Mouse (Mus musculus): Measurements from ENCODE around the gene Sntn. TPM values are rescaled to one million over a fixed set of nuclear protein-coding genes. Genes with fewer than 3 reads are reported as not detected.

Sntn gene
- not detected in 2 replicates for polyA plus RNA-seq (2015; fragmentation: Nextera tagmentation; extraction: Ambion mirVana)

DNA sequence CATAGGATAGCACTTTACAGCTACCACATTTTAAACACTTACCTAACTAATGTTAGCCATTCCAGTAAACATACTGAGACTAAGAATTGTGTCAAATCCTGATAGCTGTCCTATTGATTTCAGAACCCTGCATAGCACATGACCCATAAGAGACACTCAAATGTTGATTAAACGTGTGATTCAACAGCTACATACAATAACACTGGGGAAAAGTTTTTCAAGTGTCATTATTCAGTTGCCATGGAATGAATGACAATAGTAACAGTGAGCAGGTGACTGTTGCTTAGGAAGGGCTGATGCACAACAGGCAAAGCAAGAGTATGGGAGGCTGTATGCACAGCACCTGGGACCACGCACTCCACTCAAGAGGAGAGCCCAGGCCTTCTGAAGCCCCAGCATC lies at the start of gene Sntn:
Gene Sntn, plus strand, starts transcription at position 301 of the 400 bp plus-strand sequence.
- H3K36me3 ChIP-seq, result no peaks in the 10 kb centered on the region
- no peaks in the 10 kb centered on the region for H3K4me1 ChIP-seq (replicated peaks)
- ATAC-seq (ENCODE audit: low read depth), result no peak
- no peaks in the 10 kb centered on the region for H3K9me3 ChIP-seq (replicated peaks)
- no peak within 1 kb of the TSS for H3K9ac ChIP-seq
- H3K27ac ChIP-seq, result no peak within 1 kb of the TSS
- no peak within 1 kb of the TSS for H3K4me2 ChIP-seq
- no peak within 1 kb of the TSS for H3K4me3 ChIP-seq (replicated peaks)
- no peak for DNase-seq
- 61% methylated on average over 2 of the region's 2 CpGs for WGBS (ENCODE audit: insufficient replicate concordance)
- no peaks in the 10 kb centered on the region for H3K27me3 ChIP-seq

DNA sequence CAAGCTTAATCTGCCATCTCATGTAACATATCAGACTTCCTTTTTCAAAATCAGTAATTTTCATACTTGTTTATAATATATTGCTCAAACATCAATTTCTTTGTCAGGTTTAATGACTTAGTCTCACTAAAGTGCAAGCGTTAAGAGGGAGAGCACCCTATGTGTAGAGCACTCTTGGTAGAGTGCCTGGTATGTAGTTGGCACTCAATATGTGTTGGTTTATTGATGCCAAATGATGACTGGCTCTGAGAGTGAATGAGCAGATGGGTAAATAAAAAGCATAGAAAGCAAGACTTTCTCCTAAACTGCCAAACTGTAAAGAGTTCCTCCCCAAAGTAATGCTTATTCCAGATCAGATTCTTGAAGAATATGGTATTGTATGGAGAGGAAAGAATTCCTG lies 20.8 kb upstream of the Sntn start:
- Histone ChIP-seq H3K4me1 (replicated peaks) (no peaks in the 10 kb centered on the region), H3K9ac (no peak overlapping the region), H3K27ac (no peak overlapping the region), H3K4me3 (replicated peaks) (no peak overlapping the region), H3K36me3 (no peaks in the 10 kb centered on the region), H3K27me3 (no peaks in the 10 kb centered on the region), H3K9me3 (replicated peaks) (no peaks in the 10 kb centered on the region), H3K4me2 (no peak overlapping the region)
- no peak for ATAC-seq (ENCODE audit: low read depth)
- no peak for DNase-seq
- 66% methylated on average over 1 of the region's 1 CpGs for WGBS (ENCODE audit: insufficient replicate concordance)

GRCm38 (mm10) chr14:13651039-13651438 lies 19.6 kb upstream of the Sntn start:
- Histone ChIP-seq H3K4me3 (replicated peaks) (no peak overlapping the region), H3K4me1 (replicated peaks) (no peaks in the 10 kb centered on the region), H3K4me2 (no peak overlapping the region), H3K36me3 (no peaks in the 10 kb centered on the region), H3K9ac (no peak overlapping the region), H3K27ac (no peak overlapping the region), H3K27me3 (no peaks in the 10 kb centered on the region), H3K9me3 (replicated peaks) (no peaks in the 10 kb centered on the region)
- DNase-seq, result no peak
- ATAC-seq (ENCODE audit: low read depth), result no peak
- WGBS (ENCODE audit: insufficient replicate concordance), result 35% methylated on average over 1 of the region's 1 CpGs

DNA sequence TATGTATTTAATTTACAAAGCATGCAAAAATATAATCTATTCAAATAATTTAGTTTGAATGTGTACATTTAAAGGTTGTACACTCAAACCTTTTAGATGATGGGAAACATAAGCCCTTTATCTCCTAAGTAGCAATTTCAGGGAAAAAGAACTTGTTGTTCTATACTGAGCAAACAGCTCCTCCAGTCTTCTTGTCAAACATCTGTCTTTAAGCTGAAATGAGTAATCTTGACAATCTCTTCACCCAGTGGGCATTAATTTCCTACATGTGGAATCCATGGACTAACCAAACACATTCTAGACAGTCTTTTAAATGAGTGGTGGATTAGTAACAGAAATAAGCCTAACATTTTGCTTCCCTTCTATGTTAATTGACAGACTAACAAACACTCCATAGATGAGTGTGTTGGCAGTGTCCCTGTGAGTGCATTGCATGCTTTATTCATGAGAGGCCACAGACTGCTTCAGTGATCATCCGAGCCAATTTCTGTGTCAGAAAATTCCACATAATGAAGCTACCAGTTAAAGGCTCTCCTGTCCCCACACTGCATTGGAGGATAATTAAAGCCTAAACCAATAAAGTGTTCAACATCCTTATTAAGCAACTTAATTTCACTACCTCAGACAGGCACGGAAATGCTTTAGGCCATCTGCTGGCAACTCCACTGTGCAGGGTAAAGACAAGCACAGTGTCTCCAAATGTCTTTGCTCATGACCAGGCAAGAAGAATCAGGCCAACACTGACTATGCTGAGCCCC lies 19.0 kb upstream of the Sntn start:
- Histone ChIP-seq H3K9ac (no peak overlapping the region), H3K4me3 (replicated peaks) (no peak overlapping the region), H3K27ac (no peak overlapping the region), H3K27me3 (no peaks in the 10 kb centered on the region), H3K4me2 (no peak overlapping the region), H3K9me3 (replicated peaks) (no peaks in the 10 kb centered on the region), H3K4me1 (replicated peaks) (no peaks in the 10 kb centered on the region), H3K36me3 (no peaks in the 10 kb centered on the region)
- DNase-seq, result no peak
- no peak for ATAC-seq (ENCODE audit: low read depth)
- WGBS (ENCODE audit: insufficient replicate concordance), result 58% methylated on average over 2 of the region's 2 CpGs

GRCm38 (mm10) chr14:13686716-13687115 lies 16.0 kb downstream of the Sntn start:
- H3K9me3 ChIP-seq (replicated peaks), result no peaks in the 10 kb centered on the region
- H3K9ac ChIP-seq, result no peak overlapping the region
- no peaks in the 10 kb centered on the region for H3K4me1 ChIP-seq (replicated peaks)
- no peaks in the 10 kb centered on the region for H3K36me3 ChIP-seq
- no peak for ATAC-seq (ENCODE audit: low read depth)
- H3K4me2 ChIP-seq, result no peak overlapping the region
- H3K27ac ChIP-seq, result no peak overlapping the region
- no peak overlapping the region for H3K4me3 ChIP-seq (replicated peaks)
- WGBS (ENCODE audit: insufficient replicate concordance), result 45% methylated on average over 1 of the region's 1 CpGs
- no peaks in the 10 kb centered on the region for H3K27me3 ChIP-seq
- no peak for DNase-seq

DNA sequence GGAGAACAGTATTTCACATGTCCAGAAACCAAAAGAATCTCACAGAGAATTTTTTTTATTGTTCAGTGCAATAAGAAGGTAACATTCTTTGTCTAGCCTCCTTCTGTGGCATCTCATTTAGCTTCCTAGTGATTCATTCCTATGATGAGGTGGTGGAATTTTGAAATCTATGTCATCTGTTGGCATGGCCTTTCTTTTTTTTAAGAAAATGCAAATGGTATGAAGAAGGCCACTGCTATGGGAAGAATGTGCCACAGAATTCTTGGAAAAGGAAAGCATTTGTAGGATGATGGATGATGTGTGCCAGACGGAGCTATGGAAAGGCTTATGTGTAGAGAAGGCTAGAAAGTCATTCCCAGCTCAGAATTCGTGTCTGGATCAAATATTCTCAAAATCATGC lies 19.8 kb downstream of the Sntn start:
- no peaks in the 10 kb centered on the region for H3K9me3 ChIP-seq (replicated peaks)
- H3K9ac ChIP-seq, result no peak overlapping the region
- no peak overlapping the region for H3K27ac ChIP-seq
- no peaks in the 10 kb centered on the region for H3K27me3 ChIP-seq
- no peaks in the 10 kb centered on the region for H3K36me3 ChIP-seq
- no peak for DNase-seq
- ATAC-seq (ENCODE audit: low read depth), result no peak
- H3K4me1 ChIP-seq (replicated peaks), result no peaks in the 10 kb centered on the region
- 29% methylated on average over 2 of the region's 2 CpGs for WGBS (ENCODE audit: insufficient replicate concordance)
- H3K4me3 ChIP-seq (replicated peaks), result no peak overlapping the region
- no peak overlapping the region for H3K4me2 ChIP-seq

DNA sequence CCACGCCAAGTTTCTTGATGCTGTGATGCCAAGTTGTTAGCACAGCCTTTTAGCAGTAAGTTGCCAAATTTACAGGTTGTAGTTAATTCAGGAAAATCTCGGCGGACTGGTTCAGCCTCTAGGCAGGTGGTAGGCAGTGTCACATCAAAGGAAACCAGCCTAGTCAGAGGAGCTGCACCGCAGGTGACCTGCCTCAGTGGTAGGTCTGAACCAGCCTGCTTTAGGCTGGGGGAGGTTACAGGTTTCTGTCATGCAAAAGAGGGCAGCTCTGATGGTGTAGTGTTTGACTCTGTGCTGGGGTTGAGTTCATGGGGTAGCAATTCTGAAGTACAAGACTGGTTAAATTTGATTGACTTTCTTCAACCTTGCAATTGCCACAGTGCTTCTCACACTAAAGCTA lies 61.6 kb downstream of the Sntn start:
- ATAC-seq (ENCODE audit: low read depth) (no peak), DNase-seq (no peak)
- H3K4me2 ChIP-seq, result no peak overlapping the region
- no peak overlapping the region for H3K4me3 ChIP-seq (replicated peaks)
- H3K36me3 ChIP-seq, result no peaks in the 10 kb centered on the region
- H3K4me1 ChIP-seq (replicated peaks), result no peaks in the 10 kb centered on the region
- H3K27me3 ChIP-seq, result no peaks in the 10 kb centered on the region
- H3K9me3 ChIP-seq (replicated peaks), result no peaks in the 10 kb centered on the region
- H3K9ac ChIP-seq, result no peak overlapping the region
- no peak overlapping the region for H3K27ac ChIP-seq
- WGBS (ENCODE audit: insufficient replicate concordance), result 29% methylated on average over 4 of the region's 4 CpGs

Other genes starting within 250 kb of the Sntn start
- gene Gm281, start 243.6 kb downstream of the Sntn start, polyA plus RNA-seq (2015; fragmentation: Nextera tagmentation; extraction: Ambion mirVana), result not detected in 2 replicates